Mouse (Mus musculus) layer of hippocampus, postnatal 36 days (tissue): ENCODE results near the gene Agr2. TPM values are rescaled to one million over a fixed set of nuclear protein-coding genes. Genes with fewer than 3 reads are reported as not detected.
A peak's percentile ranks its signal among the peaks of the same experiment; 100 is the strongest.

Source experiments
- DNase-seq, 2 experiments: peaks; one replicate each; pipeline ENCODE4 v3.0.0; 2022
- total RNA-seq, 2 experiments: library from RNA; stranded (reverse); gene quantifications; 2 replicates each; pipeline ENCODE4 v1.2.3; 2021

The Agr2 gene
- total RNA-seq, 2 experiments from 2014 or later: not detected

GRCm38 (mm10) chr12:36027171-36027570 lies 34.5 kb downstream of the Agr2 start:
- DNase-seq: no peak

- no peak for DNase-seq
Measured at GRCm38 (mm10) chr12:36028968-36029645, 36.4 kb downstream of the Agr2 start.

GRCm38 (mm10) chr12:36029687-36030086 lies 37.0 kb downstream of the Agr2 start:
- no peak for DNase-seq

- no peak for DNase-seq
Measured at GRCm38 (mm10) chr12:36030660-36031363, 38.1 kb downstream of the Agr2 start.

- DNase-seq: no peak
Measured at GRCm38 (mm10) chr12:36032419-36032818, 39.7 kb downstream of the Agr2 start.

- DNase-seq: no peak
Measured at GRCm38 (mm10) chr12:36035501-36035900, 42.8 kb downstream of the Agr2 start.

- DNase-seq: no peak
Measured at GRCm38 (mm10) chr12:36036121-36036520, 43.4 kb downstream of the Agr2 start.

- no peak for DNase-seq
Measured at GRCm38 (mm10) chr12:36036776-36037175, 44.1 kb downstream of the Agr2 start.

GRCm38 (mm10) chr12:36039541-36040084 lies 46.9 kb downstream of the Agr2 start:
- DNase-seq: no peak

GRCm38 (mm10) chr12:36040571-36041280 lies 48.0 kb downstream of the Agr2 start:
- no peak for DNase-seq

- DNase-seq: no peak
Measured at GRCm38 (mm10) chr12:36041281-36041589, 48.5 kb downstream of the Agr2 start.

- peak; percentile 60 to 63 for DNase-seq
Measured at GRCm38 (mm10) chr12:36041703-36042347, 49.1 kb downstream of the Agr2 start.

GRCm38 (mm10) chr12:36042348-36042778 lies 49.7 kb downstream of the Agr2 start, which contains the start of gene Tspan13:
TSS of gene Tspan13 (minus strand) at chr12:36042500.
- DNase-seq: peak; percentile 90

- DNase-seq: no peak
Measured at GRCm38 (mm10) chr12:36044691-36045090, 52.0 kb downstream of the Agr2 start.

GRCm38 (mm10) chr12:36046196-36046595 lies 53.5 kb downstream of the Agr2 start:
- no peak for DNase-seq

GRCm38 (mm10) chr12:36047593-36047992 lies 54.9 kb downstream of the Agr2 start:
- no peak for DNase-seq

GRCm38 (mm10) chr12:36050276-36050675 lies 57.6 kb downstream of the Agr2 start:
- DNase-seq: no peak

Other genes with a start within 250 kb of the Agr2 start
- not detected for gene Agr3, start 67.3 kb upstream of the Agr2 start, total RNA-seq
- 100 to 1,000 TPM; 280 to 297 TPM for gene Tspan13, start 49.6 kb downstream of the Agr2 start, total RNA-seq
- 10 to 100 TPM; 53.4 to 54.0 TPM for gene Ankmy2, start 164.2 kb downstream of the Agr2 start, total RNA-seq
- gene Bzw2, start 165.2 kb downstream of the Agr2 start, total RNA-seq: 10 to 100 TPM; 57.7 to 58.8 TPM